Mouse (Mus musculus): ENCODE data around the gene Pitpnb. TPM values are rescaled to one million over a fixed set of nuclear protein-coding genes. Genes with fewer than 3 reads are reported as not detected.

The Pitpnb gene
- total RNA-seq, 2 experiments from 2014 or later, result 55.4 to 57.8 TPM

Other genes with a start within 250 kb of the Pitpnb start
- 10 to 100 TPM; 17.5 to 18.9 TPM for gene Mn1, start 86.6 kb downstream of the Pitpnb start, total RNA-seq (2021)

Measured in heart, postnatal 10 days (tissue).